Comparison of ENCODE assay signal across 23 mouse cellular contexts in genomic region chr2:143019727-143020126, GRCm38 (mm10). TPM values are rescaled to one million over a fixed set of nuclear protein-coding genes. Genes with fewer than 3 reads are reported as not detected.
DNase-seq lines count a peak whose midpoint lies in the region; ATAC-seq and TF ChIP-seq lines count a peak whose summit lies in the region.
"Had no signal": no experiment of that assay in that cellular context is flagged by ENCODE, and none has a peak within 500 bp of the region (broad histone marks: within the 10 kb centered on the region; RNA-seq: fewer than 3 reads in every experiment).

No protein-coding gene starts in this region.

- H3K9ac ChIP-seq in limb, embryonic 11.5 days (ENCODE audit: low read length) = no peak overlapping the region
- H3K9ac ChIP-seq: embryonic facial prominence, embryonic 12.5 days; hindbrain, embryonic 12.5 days; limb, embryonic 15.5 days; liver, postnatal 0 days had no signal

- no peaks in the 10 kb centered on the region for H3K36me3 ChIP-seq in limb, embryonic 11.5 days (ENCODE audit: control insufficient read depth, insufficient read depth, low read length)
- H3K36me3 ChIP-seq in limb, embryonic 10.5 days = no peaks in the 10 kb centered on the region
- H3K36me3 ChIP-seq in forebrain, embryonic 10.5 days (replicated peaks) = no peaks in the 10 kb centered on the region
- H3K36me3 ChIP-seq: embryonic facial prominence, embryonic 12.5 days; hindbrain, embryonic 12.5 days; limb, embryonic 15.5 days had no signal

- H3K4me2 ChIP-seq in limb, embryonic 11.5 days (ENCODE audit: low read depth, severe bottlenecking) = no peak overlapping the region
- H3K4me2 ChIP-seq: embryonic facial prominence, embryonic 12.5 days; hindbrain, embryonic 12.5 days; limb, embryonic 15.5 days; midbrain, embryonic 11.5 days had no signal

- TF ChIP-seq CTCF in left cerebral cortex, adult 2 months (IDR thresholded peaks at IDR 0.05) = no peak

- H3K9me3 ChIP-seq in limb, embryonic 11.5 days (ENCODE audit: control insufficient read depth, low read length) = no peaks in the 10 kb centered on the region
- H3K9me3 ChIP-seq in limb, embryonic 10.5 days (replicated peaks) = no peaks in the 10 kb centered on the region
- H3K9me3 ChIP-seq in forebrain, embryonic 10.5 days = no peaks in the 10 kb centered on the region
- H3K9me3 ChIP-seq: embryonic facial prominence, embryonic 12.5 days; hindbrain, embryonic 12.5 days; limb, embryonic 15.5 days had no signal

- DNase-seq in frontal cortex, postnatal 36 days (ENCODE audit: low spot score in 2 of 2) = no peak
- DNase-seq in limb, embryonic 11.5 days (ENCODE audit: low spot score) = no peak
- DNase-seq in limb, embryonic 10.5 days (ENCODE audit: low spot score) = no peak
- peak; percentile 19 for DNase-seq in embryo, embryonic 11 days
- DNase-seq in lung, postnatal 36 days = peak; percentile 6
- DNase-seq in left cerebral cortex, adult 2 months (ENCODE audit: extremely low spot score in 1 of 2, low spot score in 2 of 2) = no peak
- DNase-seq in forebrain, embryonic 10.5 days (ENCODE audit: extremely low spot score, low spot score) = no peak
- DNase-seq: adrenal gland, adult 8-10 months; cerebellum, adult 11-12 months; cerebellum, postnatal 25 days; gastrocnemius, postnatal 10 days; kidney, adult 11 months; liver, postnatal 0 days; thymus, adult 2 months had no signal

- peak; percentile 31; the same call in 1 of the 2 replicates for ATAC-seq in frontal cortex, adult (ENCODE audit: low TSS enrichment)
- 0 out of 2 replicates have a peak, but pooled peaks have one; percentile 14 for ATAC-seq in limb, embryonic 11.5 days (ENCODE audit: insufficient number of reproducible peaks, low FRiP score, low TSS enrichment, low read depth)
- ATAC-seq: forebrain, embryonic 16.5 days; liver, postnatal 0 days had no signal

- H3K4me1 ChIP-seq in limb, embryonic 11.5 days (ENCODE audit: control insufficient read depth, insufficient read depth, low read length) = peaks cover 10% of the 10 kb centered on the region
- H3K4me1 ChIP-seq in limb, embryonic 10.5 days = peaks cover 21% of the 10 kb centered on the region
- H3K4me1 ChIP-seq in forebrain, embryonic 10.5 days = peaks cover 4% of the 10 kb centered on the region; the same call in 1 of the 2 replicates
- H3K4me1 ChIP-seq: hindbrain, embryonic 12.5 days had no signal

- H3K4me3 ChIP-seq in limb, embryonic 11.5 days (ENCODE audit: low read depth, low read length) = no peak overlapping the region
- H3K4me3 ChIP-seq in limb, embryonic 10.5 days = no peak overlapping the region
- no peak overlapping the region for H3K4me3 ChIP-seq in left cerebral cortex, adult 2 months
- no peak overlapping the region for H3K4me3 ChIP-seq in forebrain, embryonic 10.5 days
- H3K4me3 ChIP-seq: embryonic facial prominence, embryonic 12.5 days; hindbrain, embryonic 12.5 days; layer of hippocampus, adult 2 months; limb, embryonic 15.5 days had no signal

- 11% methylated on average over 2 of the region's 2 CpGs for WGBS in limb, embryonic 11.5 days
- WGBS in limb, embryonic 10.5 days = 14% methylated on average over 2 of the region's 2 CpGs
- 60% methylated on average over 2 of the region's 2 CpGs for WGBS in forebrain, embryonic 10.5 days

- intact Hi-C loops in left cerebral cortex, adult 2 months (cut with DNase I) = no loop called here

- no peak overlapping the region for H3K27ac ChIP-seq in limb, embryonic 11.5 days (replicated peaks; ENCODE audit: low read depth, low read length)
- no peak overlapping the region for H3K27ac ChIP-seq in limb, embryonic 10.5 days
- no peak overlapping the region for H3K27ac ChIP-seq in left cerebral cortex, adult 2 months
- no peak overlapping the region for H3K27ac ChIP-seq in forebrain, embryonic 10.5 days
- H3K27ac ChIP-seq: embryonic facial prominence, embryonic 12.5 days; hindbrain, embryonic 12.5 days; layer of hippocampus, adult 2 months; limb, embryonic 15.5 days had no signal

- H3K27me3 ChIP-seq in limb, embryonic 11.5 days (ENCODE audit: control insufficient read depth, insufficient read depth, low read length) = no peaks in the 10 kb centered on the region
- no peaks in the 10 kb centered on the region for H3K27me3 ChIP-seq in limb, embryonic 10.5 days (ENCODE audit: low read depth, poor library complexity, severe bottlenecking)
- no peaks in the 10 kb centered on the region for H3K27me3 ChIP-seq in forebrain, embryonic 10.5 days (ENCODE audit: poor library complexity, severe bottlenecking)
- H3K27me3 ChIP-seq: embryonic facial prominence, embryonic 12.5 days; hindbrain, embryonic 12.5 days; limb, embryonic 15.5 days had no signal

RNA-seq across cellular contexts. Expression of gene Snrpb2, which starts 43.1 kb away (rescaled TPM):
- 150 and 154 TPM in 2 replicates for polyA plus RNA-seq in limb, embryonic 11.5 days (2014; fragmentation: Nextera tagmentation; extraction: Ambion mirVana)
- polyA plus RNA-seq in limb, embryonic 10.5 days (2016; fragmentation: Nextera tagmentation; extraction: Ambion mirVana) = 102 and 106 TPM in 2 replicates
- total RNA-seq in left cerebral cortex, adult 2 months (2021) = 10 to 100 TPM; 31.0 to 34.7 TPM
- polyA plus RNA-seq in forebrain, embryonic 10.5 days (2016; fragmentation: Nextera tagmentation; extraction: Ambion mirVana) = 102 and 106 TPM in 2 replicates

RNA-seq across cellular contexts. Expression of gene Otor, which starts 58.5 kb away (rescaled TPM):
- polyA plus RNA-seq in limb, embryonic 11.5 days (2014; fragmentation: Nextera tagmentation; extraction: Ambion mirVana) = 5.8 and 6.6 TPM in 2 replicates
- polyA plus RNA-seq in limb, embryonic 10.5 days (2016; fragmentation: Nextera tagmentation; extraction: Ambion mirVana) = 0.79 and 1.8 TPM in 2 replicates
- total RNA-seq in left cerebral cortex, adult 2 months (2021) = not detected
- polyA plus RNA-seq in forebrain, embryonic 10.5 days (2016; fragmentation: Nextera tagmentation; extraction: Ambion mirVana) = 0.15 and 0.27 TPM in 2 replicates
- total RNA-seq: adrenal gland, adult 8-10 months; gastrocnemius, postnatal 10 days; layer of hippocampus, adult 2 months; left cerebral cortex, adult 18-20 months; MEL had no signal
- polyA plus RNA-seq: liver, postnatal 0 days; thymus, adult 2 months had no signal

Comparison
In these comparisons a context has a peak if more than half of its experiments do, and no peak if none do; other contexts are left out.
1. DNase-seq: peak in embryo, embryonic 11 days (single experiment) and lung, postnatal 36 days (single experiment); none in frontal cortex, postnatal 36 days (0 of 2), limb, embryonic 11.5 days (single experiment), limb, embryonic 10.5 days (single experiment), left cerebral cortex, adult 2 months (0 of 2) and forebrain, embryonic 10.5 days (single experiment).